Mouse (Mus musculus) heart, adult 2 months (tissue): ENCODE data around the gene Borcs6. TPM values are rescaled to one million over a fixed set of nuclear protein-coding genes. Genes with fewer than 3 reads are reported as not detected.
A peak's percentile ranks its signal among the peaks of the same experiment; 100 is the strongest.

Experiments
- DNase-seq, 2 experiments: peaks; one replicate each; pipeline ENCODE4 v3.0.0; 2021
- H3K27ac ChIP-seq: fragments of 200-600 bp; 2 replicates; pipeline ENCODE4 v1.8.1; 2022
- H3K27me3 ChIP-seq: fragments of 200-500 bp; 2 replicates; pipeline ENCODE4 v1.6.1; 2012; ENCODE audit warnings: mild to moderate bottlenecking, low read length, inconsistent platforms, mixed read lengths; ENCODE audit not compliant: control insufficient read depth, insufficient read depth
- H3K36me3 ChIP-seq: fragments of 200-500 bp; 2 replicates; pipeline ENCODE4 v1.6.1; 2012; ENCODE audit warnings: low read length, inconsistent platforms; ENCODE audit not compliant: control insufficient read depth, insufficient read depth
- H3K4me1 ChIP-seq: fragments of 200-500 bp; 2 replicates; pipeline ENCODE4 v1.6.1; 2011; ENCODE audit warnings: low read length; ENCODE audit not compliant: control insufficient read depth, insufficient read depth
- H3K4me3 ChIP-seq: fragments of 200-600 bp; 2 replicates; pipeline ENCODE4 v1.8.1; 2022
- H3K79me2 ChIP-seq: fragments of 200-500 bp; replicated peaks from 2 replicates; pipeline ENCODE4 v1.6.1; 2012; ENCODE audit warnings: mild to moderate bottlenecking, inconsistent platforms, low read length, moderate library complexity, mixed read lengths; ENCODE audit not compliant: control insufficient read depth, insufficient read depth
- H3K9ac ChIP-seq: fragments of 200-500 bp; 2 replicates; pipeline ENCODE4 v1.6.1; 2012; ENCODE audit warnings: low read depth, mild to moderate bottlenecking, control low read depth, inconsistent platforms, low read length, mixed read lengths
- CTCF ChIP-seq: fragments of 200-600 bp; IDR thresholded peaks from 2 replicates; pipeline ENCODE4 v1.8.1; 2022; ENCODE audit warnings: antibody characterized with exemption, mild to moderate bottlenecking, moderate library complexity
- EP300 ChIP-seq: fragments of 200-500 bp; IDR thresholded peaks from 2 replicates; pipeline ENCODE4 v1.6.1; 2011; ENCODE audit warnings: low read depth, low read length, control low read depth; ENCODE audit not compliant: insufficient read depth
- POLR2A ChIP-seq: fragments of 200-500 bp; IDR thresholded peaks from 2 replicates; pipeline ENCODE4 v1.6.1; 2011; ENCODE audit warnings: mild to moderate bottlenecking, low read depth, low read length, control low read depth; ENCODE audit not compliant: insufficient read depth
- WGBS: fragments of 180-500 bp; shearing (Covaris S2); methylation state at CpG from one replicate; pipeline ENCODE4 v1.1.7; 2018; 5-methylcytosine and 5-hydroxymethylcytosine counted together
- intact Hi-C: fragments of 180-260 bp; cut with DNase I; formaldehyde crosslinking; loops from one replicate; pipeline ENCODE4 v1.15.1; 2025
- polyA plus RNA-seq: library from polyadenylated mRNA; depleted of rRNA; stranded (reverse); fragments of >200 nt; gene quantifications from 2 replicates; pipeline ENCODE4 v1.2.3, GENCODE M21; 2012
- total RNA-seq, 2 experiments: library from RNA; stranded (reverse); gene quantifications; 2 replicates each; pipeline ENCODE4 v1.2.3; 2021

Gene Borcs6
- total and polyA plus RNA-seq, 3 experiments = 13.0 to 17.8 (median 15.3) TPM

DNA sequence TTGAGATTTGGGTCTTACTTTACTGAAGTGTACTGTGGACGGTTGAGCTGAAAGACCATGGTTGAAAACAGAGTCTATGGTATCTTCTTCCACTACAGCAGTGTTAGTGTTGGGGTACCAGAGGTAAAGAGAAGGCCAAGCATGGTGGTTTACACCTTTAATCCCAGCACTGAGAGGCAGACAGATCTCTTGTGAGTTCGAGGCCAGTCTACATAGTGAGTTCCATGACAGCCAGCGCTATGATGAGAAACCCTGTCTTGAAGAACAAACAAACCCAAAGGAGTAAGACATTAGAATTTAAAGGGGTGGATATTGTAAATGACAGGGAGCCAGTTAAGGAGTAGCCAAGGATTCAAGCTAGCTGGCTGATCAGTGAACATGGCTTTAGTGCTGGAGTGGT lies 42.8 kb upstream of the Borcs6 start:
- TF ChIP-seq EP300 (no peak), CTCF (no peak), POLR2A (no peak)
- peak overlapping the region; percentile 81 for H3K9ac ChIP-seq
- H3K36me3 ChIP-seq = peaks cover 2% of the 10 kb centered on the region; the same call in 1 of the 2 replicates
- DNase-seq = no peak
- H3K4me3 ChIP-seq = peak overlapping the region; percentile 64; the same call in 1 of the 2 replicates
- 53% methylated on average over 3 of the region's 3 CpGs for WGBS
- no peak overlapping the region for H3K27ac ChIP-seq
- no peaks in the 10 kb centered on the region for H3K27me3 ChIP-seq
- H3K79me2 ChIP-seq = peaks cover 5% of the 10 kb centered on the region
- intact Hi-C loops = no loop called here
- H3K4me1 ChIP-seq = peaks cover 4% of the 10 kb centered on the region; the same call in 1 of the 2 replicates

DNA sequence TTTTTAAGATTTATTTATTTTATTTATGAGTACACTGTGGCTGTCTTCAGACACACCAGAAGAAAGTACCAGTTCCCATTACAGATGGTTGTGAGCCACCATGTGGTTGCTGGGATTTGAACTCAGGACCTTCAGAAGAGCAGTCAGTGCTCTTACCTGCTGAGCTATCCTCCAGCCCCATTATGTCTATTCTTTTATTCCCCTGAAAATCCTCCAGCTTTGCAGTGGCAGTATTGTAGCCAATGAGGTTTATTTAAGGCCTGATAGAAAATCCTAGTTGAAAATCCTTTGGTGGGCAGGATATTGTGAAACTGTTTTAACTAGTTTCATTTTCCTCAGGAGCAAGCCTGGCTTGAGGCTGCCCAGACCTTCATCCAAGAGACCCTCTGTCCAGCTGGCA lies 38.8 kb upstream of the Borcs6 start:
- peaks cover 4% of the 10 kb centered on the region; the same call in 1 of the 2 replicates for H3K4me1 ChIP-seq

DNA sequence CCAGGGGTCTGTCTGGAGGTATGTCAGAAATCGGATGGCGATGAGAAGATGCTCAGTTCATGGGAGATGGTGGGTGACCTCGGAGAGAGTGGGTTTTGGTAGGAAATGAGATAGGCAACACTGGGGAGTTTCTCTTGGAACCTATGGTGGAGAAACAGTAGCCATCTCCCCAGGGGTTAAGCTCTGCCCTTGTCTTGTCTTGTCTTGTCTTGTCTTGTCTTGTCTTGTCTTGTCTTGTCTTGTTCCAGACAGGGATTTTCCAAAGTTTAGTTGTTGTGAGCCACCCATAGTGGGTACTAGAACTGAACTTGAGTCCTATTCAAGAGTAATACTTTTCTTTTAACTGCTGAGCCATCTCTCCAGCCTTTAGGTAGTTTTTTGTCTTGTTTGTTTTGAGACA lies 33.0 kb upstream of the Borcs6 start:
- WGBS = 80% methylated on average over 3 of the region's 3 CpGs
- Histone ChIP-seq H3K36me3 (no peaks in the 10 kb centered on the region), H3K27ac (no peak overlapping the region), H3K4me1 (no peaks in the 10 kb centered on the region), H3K4me3 (no peak overlapping the region), H3K27me3 (no peaks in the 10 kb centered on the region), H3K79me2 (no peaks in the 10 kb centered on the region), H3K9ac (no peak overlapping the region)
- no peak for DNase-seq
- no peak for TF ChIP-seq CTCF
- no peak for TF ChIP-seq POLR2A
- TF ChIP-seq EP300 = no peak
- intact Hi-C loops = no loop called here

More for the DNA sequence above, 38.8 kb upstream of the Borcs6 start:
- no peak for DNase-seq
- no peaks in the 10 kb centered on the region for H3K27me3 ChIP-seq
- no peak for TF ChIP-seq CTCF
- TF ChIP-seq EP300 = no peak
- no peak for TF ChIP-seq POLR2A
- H3K79me2 ChIP-seq = peaks cover 5% of the 10 kb centered on the region
- H3K36me3 ChIP-seq = peaks cover 2% of the 10 kb centered on the region; the same call in 1 of the 2 replicates
- no peak overlapping the region for H3K9ac ChIP-seq
- intact Hi-C loops = no loop called here
- H3K4me3 ChIP-seq = no peak overlapping the region
- H3K27ac ChIP-seq = no peak overlapping the region

DNA sequence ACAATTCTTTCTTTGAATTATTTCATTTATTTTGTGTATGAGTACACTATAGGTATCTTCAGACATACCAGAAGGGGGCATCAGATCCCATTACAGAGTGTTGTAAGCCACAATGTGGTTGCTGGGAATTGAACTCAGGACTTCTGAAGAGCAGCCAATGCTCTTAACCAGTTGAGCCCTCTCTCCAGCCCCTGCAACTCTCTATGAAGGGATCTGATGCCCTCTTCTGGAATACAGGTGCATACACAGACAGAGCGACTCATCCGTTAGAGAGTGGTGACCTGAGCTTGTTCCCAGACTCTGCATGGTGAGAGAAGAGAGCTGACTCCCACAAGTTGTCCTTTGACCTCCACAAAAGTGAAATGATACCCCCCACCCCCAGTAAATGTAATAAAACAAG lies 30.7 kb upstream of the Borcs6 start:
- Histone ChIP-seq H3K4me1 (no peaks in the 10 kb centered on the region), H3K9ac (no peak overlapping the region), H3K79me2 (no peaks in the 10 kb centered on the region), H3K27ac (no peak overlapping the region), H3K4me3 (no peak overlapping the region), H3K36me3 (no peaks in the 10 kb centered on the region), H3K27me3 (no peaks in the 10 kb centered on the region)
- 86% methylated on average over 2 of the region's 2 CpGs for WGBS
- TF ChIP-seq EP300 (no peak), CTCF (peak; percentile 47)
- intact Hi-C loops = no loop called here
- DNase-seq = no peak

- Histone ChIP-seq H3K79me2 (no peaks in the 10 kb centered on the region), H3K9ac (no peak overlapping the region), H3K27ac (no peak overlapping the region), H3K27me3 (no peaks in the 10 kb centered on the region), H3K4me1 (peaks cover 6% of the 10 kb centered on the region), H3K36me3 (no peaks in the 10 kb centered on the region), H3K4me3 (no peak overlapping the region)
- peak in 1 of 2 experiments; percentile 33 for DNase-seq
- intact Hi-C loops = no loop called here
- 68% methylated on average over 9 of the region's 9 CpGs for WGBS
- TF ChIP-seq EP300 = no peak
- no peak for TF ChIP-seq POLR2A
- TF ChIP-seq CTCF = no peak
Measured at GRCm38 (mm10) chr11:69033552-69033951, 26.0 kb upstream of the Borcs6 start.

DNA sequence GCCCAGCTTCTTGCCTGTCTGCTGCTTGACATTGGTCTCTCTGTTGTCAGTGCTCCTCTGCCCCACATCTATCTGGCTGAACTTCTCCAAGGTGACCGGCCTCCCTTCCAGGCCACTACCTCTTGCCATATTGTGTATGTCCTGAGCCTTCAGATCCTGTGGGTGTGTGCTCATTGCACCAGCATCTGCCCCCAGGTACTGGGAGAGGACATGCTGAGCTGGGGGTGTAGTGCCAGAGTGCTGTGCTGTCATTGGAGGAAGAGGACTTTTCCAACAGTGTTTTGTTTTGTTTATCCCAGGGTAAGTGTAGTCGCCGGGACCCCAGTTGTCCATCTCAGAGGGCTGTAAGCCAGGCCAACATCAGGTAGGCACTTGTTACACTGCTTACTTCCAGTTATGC lies 24.9 kb upstream of the Borcs6 start:
- H3K4me1 ChIP-seq = peaks cover 10% of the 10 kb centered on the region
- no peaks in the 10 kb centered on the region for H3K79me2 ChIP-seq
- no peak overlapping the region for H3K9ac ChIP-seq
- no peak for DNase-seq
- no peak overlapping the region for H3K4me3 ChIP-seq
- WGBS = 92% methylated on average over 3 of the region's 3 CpGs
- no peak overlapping the region for H3K27ac ChIP-seq
- TF ChIP-seq POLR2A = no peak
- TF ChIP-seq CTCF = no peak
- intact Hi-C loops = no loop called here
- no peaks in the 10 kb centered on the region for H3K27me3 ChIP-seq
- H3K36me3 ChIP-seq = no peaks in the 10 kb centered on the region

DNA sequence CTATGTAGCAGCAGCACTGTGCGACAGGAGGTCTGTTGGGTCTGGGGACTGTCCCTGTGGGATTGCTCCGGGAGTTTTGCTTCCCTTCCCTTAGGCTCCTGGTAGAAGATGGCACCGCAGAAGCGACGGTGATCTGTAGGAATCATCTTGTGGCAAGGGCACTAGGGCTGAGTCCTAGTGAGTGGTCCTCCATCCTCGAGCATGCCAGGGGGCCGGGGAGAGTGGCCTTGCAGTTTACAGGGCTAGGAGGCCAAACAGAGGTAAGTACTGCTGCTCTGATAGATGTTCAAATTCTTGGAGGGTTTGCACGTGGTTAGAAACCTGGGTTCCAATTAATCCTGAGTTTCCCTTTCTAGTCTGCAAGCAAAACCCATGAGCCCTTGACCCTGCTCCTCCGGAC lies 24.1 kb upstream of the Borcs6 start:
- peak in 1 of 2 experiments; percentile 16 for DNase-seq
- H3K9ac ChIP-seq = no peak overlapping the region
- WGBS = 83% methylated on average over 9 of the region's 9 CpGs
- peaks cover 10% of the 10 kb centered on the region for H3K4me1 ChIP-seq
- no peaks in the 10 kb centered on the region for H3K36me3 ChIP-seq
- peak overlapping the region; percentile 79 for H3K27ac ChIP-seq
- H3K79me2 ChIP-seq = no peaks in the 10 kb centered on the region
- TF ChIP-seq POLR2A = no peak
- no peak for TF ChIP-seq CTCF
- TF ChIP-seq EP300 = no peak
- H3K4me3 ChIP-seq = peak overlapping the region; percentile 62; the same call in 1 of the 2 replicates
- H3K27me3 ChIP-seq = no peaks in the 10 kb centered on the region
- intact Hi-C loops = loop anchor here (5.0 kb wide), 1 partner anchor 68 kb away; the partner anchor contains the start of gene Slc25a35
